Mouse (Mus musculus) left cerebral cortex, postnatal 36 days (tissue): ENCODE data around the gene Pomgnt1. TPM values are rescaled to one million over a fixed set of nuclear protein-coding genes. Genes with fewer than 3 reads are reported as not detected.
A peak's percentile ranks its signal among the peaks of the same experiment; 100 is the strongest.

ENCODE experiments used
- DNase-seq, 2 experiments: peaks; one replicate each; pipeline ENCODE4 v3.0.0; 2021 to 2022; ENCODE audit warnings: low spot score in 2 of 2, mixed read lengths in 1 of 2
- intact Hi-C: fragments of 180-260 bp; cut with DNase I; formaldehyde crosslinking; loops from one replicate; pipeline ENCODE4 v1.15.1; 2025
- total RNA-seq, 2 experiments: library from RNA; stranded (reverse); gene quantifications; 2 replicates each; pipeline ENCODE4 v1.2.3; 2021

Pomgnt1 gene
- total RNA-seq, 2 experiments from 2014 or later = 80.5 to 84.2 TPM

DNA sequence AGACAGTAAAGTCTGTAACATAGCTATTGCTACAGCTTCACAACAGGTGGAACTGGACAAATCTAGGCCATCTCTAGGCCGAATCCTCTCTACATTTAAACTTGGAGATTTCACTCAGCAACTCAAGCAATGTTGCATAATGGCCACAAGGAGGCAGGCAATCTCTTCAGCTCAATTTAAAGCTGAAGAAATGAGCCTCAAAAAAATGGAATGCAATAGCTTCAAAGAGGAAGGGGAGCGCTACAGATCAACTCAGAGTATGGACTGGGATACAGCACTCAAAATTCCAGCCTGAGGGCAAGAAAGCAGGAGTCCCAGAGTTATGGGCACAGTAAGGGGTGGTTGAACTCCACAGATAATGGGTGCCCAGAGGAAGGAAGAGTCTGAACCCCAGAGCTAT is 11.3 kb downstream of the Pomgnt1 start:
- DNase-seq = no peak
- intact Hi-C loops = no loop called here

DNA sequence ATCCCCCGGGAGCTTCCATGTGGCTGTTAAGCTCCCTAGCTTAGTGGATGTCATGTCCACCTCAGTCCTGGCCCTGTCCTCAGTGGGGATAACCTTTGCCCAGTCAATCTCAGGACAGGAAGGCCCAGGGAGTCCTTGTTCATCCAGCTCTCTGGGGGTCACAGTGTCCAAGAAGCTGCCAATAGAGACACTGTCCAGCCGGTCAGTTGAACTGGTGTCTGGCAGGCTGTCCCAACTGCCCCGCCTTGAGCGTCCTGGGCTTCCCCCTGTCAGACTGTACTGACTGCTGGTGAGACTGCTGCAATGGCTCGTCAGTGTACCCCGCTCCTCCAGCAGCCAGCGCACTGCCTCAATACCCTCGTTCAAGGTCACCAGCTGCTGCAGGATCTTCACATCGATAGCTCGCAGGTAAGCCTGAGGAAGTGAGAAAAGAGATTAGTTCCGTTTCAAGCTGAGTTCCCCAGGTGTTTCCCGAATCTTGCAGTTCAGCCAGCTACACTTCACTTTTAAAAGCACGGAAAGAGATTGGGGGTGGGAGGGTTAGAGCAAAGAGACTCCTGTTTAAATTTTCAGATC is 13.9 kb downstream of the Pomgnt1 start:
- intact Hi-C loops = no loop called here
- DNase-seq = no peak

DNA sequence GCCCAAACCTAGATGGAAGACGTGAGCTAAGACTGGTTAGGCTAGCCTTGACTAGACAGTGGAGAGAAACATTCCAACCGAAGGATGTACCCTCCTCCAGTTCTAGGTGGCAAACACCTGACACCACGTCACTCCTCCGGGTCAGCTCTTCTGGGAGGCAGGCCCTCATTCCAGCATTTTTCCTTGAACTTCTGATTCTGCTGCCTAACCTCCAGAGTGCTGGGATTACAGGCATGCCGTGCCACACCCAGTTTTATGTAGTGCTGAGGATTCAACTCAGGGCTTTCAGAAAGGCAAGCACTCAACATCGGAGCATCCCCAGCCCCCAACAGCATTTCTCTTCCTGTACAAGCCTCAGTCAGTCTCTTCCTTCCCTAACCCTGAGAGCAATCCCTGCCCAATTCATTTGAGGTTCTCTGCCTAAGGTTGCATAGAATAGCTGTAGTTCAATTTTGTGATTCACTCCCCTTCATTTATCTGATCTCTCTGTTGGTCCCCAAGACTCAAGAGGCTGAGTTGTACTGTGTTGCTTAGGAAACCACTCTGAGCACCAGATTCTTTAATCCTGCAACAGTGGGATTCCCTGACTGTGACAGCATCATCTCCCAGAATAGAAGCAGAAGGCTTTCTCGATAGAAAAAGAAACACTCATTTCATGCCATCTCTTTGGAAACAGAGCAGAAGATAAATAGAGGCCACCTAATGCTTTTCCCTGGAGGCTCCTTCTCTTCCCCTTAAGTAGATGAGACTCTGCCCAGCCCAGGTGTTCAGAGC is 17.3 kb downstream of the Pomgnt1 start:
- intact Hi-C loops = no loop called here
- DNase-seq = no peak

DNA sequence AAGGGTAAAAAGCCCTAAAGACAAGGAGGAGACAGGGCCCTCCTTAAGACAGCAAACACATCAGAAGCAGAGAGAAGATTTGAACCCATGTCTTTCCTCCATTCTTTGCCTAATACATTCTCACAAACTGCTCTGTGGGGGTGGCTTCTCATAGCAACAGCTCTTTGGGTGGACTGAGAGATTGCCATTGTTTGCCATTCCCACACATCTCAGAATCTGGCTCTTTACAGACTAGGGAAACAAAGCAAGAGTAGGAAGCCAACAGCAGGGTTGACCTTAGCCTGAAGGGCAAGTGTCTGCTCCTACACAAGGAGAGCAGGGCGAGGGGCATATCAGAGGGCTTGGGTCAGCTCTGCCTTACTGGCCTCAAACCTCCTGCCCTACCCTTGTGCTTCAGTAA is 18.1 kb downstream of the Pomgnt1 start:
- no peak for DNase-seq
- intact Hi-C loops = no loop called here

DNA sequence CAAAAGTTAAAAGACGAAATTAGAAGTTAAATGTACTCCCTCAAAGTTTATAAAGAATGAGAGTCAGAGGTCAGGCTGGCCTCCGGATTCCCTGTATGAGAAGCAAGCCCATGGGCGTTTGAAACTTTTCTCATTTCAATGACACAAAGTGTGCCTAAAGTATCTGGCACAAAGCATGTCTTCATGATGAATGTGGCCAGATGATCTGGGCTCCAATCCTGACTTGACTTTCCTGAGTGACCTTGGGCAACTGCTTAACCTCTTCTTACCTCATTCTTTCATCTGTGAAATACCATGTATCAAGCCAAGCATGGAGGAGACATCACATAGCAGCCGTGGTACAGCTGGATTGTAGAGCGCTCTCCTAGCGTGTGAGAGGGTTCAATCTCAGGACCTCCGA is 18.6 kb downstream of the Pomgnt1 start:
- intact Hi-C loops = no loop called here
- no peak for DNase-seq

DNA sequence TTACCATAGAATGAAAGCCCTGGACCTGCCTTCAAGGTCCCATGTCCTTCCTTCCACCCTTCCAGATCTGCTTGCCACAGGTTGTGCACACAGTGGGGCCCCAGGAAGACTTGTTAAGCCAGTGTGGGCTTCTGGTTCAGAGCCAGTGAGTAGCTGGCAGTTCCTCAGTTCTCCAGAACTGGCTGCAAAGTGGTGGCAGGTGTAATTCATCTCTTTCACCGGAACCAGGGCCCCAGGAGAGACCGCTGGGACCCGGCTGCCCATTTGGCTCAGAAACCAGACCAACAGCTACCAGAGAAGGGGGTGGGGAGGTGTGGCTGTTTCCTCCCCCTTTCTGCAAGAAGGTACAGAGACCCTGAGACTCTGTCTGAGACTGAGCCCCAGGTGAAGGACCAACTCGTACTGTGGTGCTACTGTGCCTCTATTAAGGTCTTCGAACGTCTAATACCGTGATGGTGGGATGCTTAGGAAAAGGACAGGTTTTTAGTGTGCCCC is 19.7 kb downstream of the Pomgnt1 start:
- DNase-seq = no peak
- intact Hi-C loops = no loop called here

DNA sequence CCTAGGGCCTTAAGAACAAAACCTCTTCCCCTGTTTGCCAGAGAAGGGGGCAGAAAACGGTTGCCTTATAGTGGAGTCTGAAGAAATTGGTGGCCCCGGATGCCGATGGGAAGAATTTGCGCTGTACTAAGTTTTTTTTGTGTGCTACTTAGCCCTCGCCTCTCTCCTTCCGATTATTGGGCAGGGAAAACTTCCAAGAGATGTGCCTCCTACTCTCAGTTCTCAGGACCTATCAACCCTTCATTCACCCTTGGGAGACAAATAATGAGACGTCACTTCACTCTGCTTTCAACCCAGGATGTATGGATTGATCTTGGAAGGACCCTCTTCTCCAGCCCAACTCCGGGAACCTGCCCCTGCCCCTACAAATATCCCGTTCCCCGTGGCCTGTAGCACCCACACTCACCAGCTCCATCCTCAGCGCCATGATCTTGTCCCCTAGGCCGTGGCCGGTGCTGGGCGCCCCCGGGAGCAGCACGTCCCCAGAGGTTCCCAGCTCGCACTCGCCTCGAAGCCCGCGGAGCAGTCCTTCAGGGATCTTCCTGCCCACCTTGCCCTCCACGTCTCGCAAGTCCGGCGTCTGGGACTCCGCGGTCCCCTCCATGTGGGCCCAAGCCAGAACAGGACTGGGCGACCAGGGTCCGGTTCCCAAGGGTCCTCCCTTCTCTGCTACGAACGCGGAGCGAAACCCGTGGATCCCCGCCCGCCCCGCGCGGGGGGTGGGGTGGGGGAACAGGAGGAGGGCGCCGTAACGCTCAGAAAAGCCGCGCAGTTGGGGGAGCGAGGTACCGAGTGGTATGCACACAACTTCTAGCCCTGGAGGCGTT is 20.5 kb downstream of the Pomgnt1 start:
- intact Hi-C loops = no loop called here
- DNase-seq = peak; percentile 72 to 79

DNA sequence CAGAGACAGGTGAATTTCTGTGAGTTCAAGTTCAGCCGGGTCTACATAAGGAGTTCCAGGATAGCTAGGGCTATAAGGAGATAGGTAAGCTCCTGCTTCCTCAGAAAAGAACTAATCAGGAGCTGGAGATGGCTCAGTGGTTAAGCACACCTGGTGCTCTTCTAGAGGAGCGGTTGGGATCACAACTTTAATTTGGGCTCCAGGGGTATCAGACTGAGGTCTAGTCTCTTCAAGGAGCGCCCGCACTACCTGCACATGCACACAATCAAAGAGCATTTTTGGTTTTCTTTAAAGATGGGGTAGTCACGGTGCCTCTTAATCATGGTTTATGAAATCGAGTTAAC is 26.1 kb downstream of the Pomgnt1 start:
- no peak for DNase-seq
- intact Hi-C loops = no loop called here

DNA sequence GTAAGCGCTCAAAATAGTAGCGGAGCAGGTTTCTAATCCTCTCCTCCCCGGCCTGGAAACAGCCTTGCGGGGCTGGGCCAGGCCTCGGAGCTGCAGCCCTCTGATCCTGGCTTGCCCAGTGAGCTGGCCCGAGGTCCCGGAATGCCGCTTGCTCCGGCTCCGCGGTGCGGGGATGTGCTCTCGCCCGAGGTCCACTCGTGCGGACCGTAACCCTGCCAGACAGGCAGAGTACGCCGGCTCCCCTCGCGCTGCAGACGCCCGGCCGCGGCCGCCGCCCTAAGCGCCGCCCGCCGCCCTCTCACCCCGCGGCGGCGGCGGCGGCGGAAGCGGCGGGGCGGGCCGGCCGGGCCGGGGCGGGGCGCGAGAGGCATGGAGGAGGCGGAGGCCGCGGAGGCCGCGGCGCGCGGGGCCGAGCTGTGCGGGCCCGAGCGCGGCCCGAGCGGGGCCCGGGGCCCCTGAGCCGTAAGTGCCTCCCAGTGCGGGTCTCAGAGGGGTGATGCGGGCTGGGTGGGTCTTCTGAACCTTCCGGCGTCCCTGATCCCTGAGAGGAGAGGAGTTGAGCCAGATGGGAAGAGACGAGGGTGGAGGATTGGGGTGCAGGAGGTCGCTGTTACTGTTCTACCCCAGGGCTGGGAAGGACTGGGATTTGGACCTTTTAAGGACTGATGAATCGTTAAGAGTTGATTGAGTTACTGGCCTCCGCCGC is 26.7 kb downstream of the Pomgnt1 start:
- peak; percentile 56 to 73 for DNase-seq
- intact Hi-C loops = no loop called here

DNA sequence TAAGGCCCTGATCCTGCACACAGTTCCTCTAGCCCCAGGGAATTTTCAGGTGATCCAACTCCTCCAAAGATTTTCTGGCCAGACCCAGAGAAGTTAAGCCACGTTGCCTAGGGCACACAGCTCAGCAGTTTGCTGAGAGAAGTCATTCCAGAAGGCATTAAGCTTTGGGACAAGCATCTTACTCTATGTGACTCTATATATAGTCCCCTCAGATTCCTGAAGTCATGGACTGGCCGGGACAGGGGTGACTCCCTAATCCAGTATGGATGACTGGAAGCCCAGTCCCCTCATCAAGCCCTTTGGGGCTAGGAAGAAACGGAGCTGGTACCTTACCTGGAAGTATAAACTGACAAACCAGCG is 27.2 kb downstream of the Pomgnt1 start:
- intact Hi-C loops = no loop called here
- no peak for DNase-seq

DNA sequence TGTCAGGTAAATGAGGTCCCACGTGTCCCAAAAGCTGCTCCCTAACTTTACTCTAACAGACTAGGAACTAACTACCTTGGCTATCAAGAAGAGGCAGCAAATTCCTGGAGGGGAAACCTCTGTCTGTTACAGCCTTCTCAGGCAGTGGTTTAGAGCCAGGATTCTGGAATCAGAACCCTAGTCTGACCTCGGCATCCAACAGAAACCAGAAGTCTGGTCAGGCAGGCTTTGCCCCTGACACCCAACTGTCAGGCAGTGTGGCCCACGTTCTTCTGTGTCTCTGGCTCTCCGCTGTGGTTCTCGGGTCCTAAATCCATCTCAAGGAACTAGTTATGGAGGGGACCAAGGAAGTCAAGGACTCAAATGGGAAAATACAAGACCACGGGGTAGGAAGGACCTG is 27.6 kb downstream of the Pomgnt1 start, which contains the start of gene Lurap1:
TSS of gene Lurap1 (minus strand) at position 101 of the 400 bp plus-strand sequence.
- intact Hi-C loops = no loop called here

DNA sequence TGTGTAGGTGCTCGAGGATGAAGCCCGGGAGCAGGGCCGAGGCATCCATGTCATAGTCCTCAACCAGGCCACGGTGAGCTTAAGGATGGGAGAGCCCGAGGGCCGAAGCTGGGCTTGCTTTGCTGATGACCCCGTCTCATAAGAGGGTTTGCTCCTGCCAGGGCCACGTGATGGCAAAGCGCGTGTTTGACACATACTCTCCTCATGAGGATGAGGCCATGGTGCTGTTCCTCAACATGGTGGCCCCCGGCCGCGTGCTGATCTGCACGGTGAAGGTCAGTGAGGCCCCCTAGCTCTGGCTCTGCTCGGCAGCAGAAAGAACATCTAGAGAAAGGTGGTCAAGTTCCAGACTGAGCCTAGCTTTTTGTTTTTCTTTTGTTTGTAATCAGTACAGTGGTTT is 29.1 kb downstream of the Pomgnt1 start:
- intact Hi-C loops = no loop called here
- DNase-seq = no peak

More for the DNA sequence above, 27.6 kb downstream of the Pomgnt1 start, which contains the start of gene Lurap1:
- DNase-seq = no peak

DNA sequence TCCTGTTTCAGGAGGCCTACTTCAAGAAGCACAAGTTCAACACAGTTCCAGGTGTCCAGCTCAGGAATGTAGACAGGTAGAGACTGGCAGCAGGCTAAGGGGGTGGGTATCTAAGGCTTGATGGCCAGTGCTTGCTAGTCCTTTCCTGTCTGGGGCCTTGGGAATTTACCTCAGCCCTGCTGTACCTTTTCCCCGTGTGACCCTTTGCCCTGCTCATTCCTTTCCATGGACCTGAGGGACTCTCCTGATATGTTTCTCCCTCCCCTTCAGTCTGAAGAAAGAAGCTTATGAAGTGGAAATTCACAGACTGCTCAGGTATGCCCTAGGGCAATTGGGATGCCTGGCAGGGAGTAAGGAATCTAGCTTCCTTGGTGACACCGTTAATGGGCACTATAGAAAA is 34.2 kb downstream of the Pomgnt1 start:
- intact Hi-C loops = no loop called here
- DNase-seq = no peak

DNA sequence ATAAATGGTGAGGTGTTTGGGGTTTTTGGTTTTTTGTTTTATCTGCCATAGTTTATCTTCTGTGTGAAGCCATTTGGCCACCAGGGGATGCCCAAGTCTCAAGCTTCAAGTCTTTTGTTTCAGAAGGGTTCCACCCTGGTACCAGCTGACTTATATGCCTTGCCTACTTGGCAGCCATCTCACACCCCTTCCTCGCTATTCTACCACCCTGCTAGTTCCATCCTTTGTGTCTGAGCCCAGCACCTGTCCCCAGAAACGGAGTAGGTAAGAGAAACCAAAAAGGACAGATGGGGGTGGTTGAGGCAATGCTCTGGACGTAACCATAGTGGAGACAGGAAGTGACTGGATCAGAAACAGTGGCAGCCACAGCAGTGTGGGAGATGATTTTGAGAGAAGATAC is 36.3 kb downstream of the Pomgnt1 start:
- intact Hi-C loops = loop anchor here (5.0 to 10.0 kb wide), 2 partner anchors 395 to 437 kb away; partner anchors contain the start of genes Ccdc17, Gpbp1l1 and Tmem69
- peak; percentile 50 to 57 for DNase-seq

DNA sequence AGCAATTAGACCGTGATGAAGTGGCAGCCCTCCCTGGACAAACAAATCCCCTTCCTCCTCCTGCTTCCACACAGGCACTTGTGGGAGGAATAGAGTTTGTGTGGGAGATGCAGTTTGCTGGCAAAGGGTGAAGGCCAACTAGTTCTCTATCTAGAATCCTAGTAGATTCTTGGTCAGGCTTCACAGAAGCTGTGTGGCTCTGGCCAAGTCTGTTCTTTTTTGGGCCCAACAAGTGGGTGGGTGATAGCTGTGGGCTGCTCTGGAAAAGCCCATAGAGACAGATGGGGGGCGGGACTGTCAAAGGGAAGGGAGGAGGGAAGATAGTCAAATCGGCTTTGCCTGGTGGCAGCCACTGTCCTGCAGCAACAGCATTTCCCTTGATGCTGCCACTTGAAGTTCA is 37.1 kb downstream of the Pomgnt1 start:
- intact Hi-C loops = loop anchor here (5.0 to 10.0 kb wide), 2 partner anchors 394 to 437 kb away; partner anchors contain the start of genes Ccdc17, Gpbp1l1 and Tmem69
- peak; percentile 81 to 88 for DNase-seq

DNA sequence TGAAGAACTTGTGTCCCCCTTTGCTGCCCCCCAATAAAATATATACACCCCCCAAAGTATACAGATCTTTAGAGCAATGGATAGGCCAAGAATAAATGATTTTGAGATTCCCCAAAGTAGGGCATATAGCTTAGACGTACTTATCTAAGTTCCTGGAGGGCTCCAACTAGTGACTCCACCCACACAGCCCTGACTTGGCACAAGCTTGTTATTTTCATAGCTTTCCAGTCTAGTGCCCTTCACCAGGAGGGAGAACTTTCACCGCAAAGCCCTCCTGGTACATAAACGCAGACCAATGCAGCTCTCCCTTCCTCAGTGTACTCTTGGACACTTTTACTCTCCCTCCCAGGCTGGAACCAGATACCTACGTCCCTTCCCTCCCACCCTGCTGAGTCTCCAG is 38.5 kb downstream of the Pomgnt1 start:
- DNase-seq = no peak
- intact Hi-C loops = loop anchor here (5.0 to 10.0 kb wide), 2 partner anchors 393 to 435 kb away; partner anchors contain the start of genes Ccdc17, Gpbp1l1 and Tmem69

DNA sequence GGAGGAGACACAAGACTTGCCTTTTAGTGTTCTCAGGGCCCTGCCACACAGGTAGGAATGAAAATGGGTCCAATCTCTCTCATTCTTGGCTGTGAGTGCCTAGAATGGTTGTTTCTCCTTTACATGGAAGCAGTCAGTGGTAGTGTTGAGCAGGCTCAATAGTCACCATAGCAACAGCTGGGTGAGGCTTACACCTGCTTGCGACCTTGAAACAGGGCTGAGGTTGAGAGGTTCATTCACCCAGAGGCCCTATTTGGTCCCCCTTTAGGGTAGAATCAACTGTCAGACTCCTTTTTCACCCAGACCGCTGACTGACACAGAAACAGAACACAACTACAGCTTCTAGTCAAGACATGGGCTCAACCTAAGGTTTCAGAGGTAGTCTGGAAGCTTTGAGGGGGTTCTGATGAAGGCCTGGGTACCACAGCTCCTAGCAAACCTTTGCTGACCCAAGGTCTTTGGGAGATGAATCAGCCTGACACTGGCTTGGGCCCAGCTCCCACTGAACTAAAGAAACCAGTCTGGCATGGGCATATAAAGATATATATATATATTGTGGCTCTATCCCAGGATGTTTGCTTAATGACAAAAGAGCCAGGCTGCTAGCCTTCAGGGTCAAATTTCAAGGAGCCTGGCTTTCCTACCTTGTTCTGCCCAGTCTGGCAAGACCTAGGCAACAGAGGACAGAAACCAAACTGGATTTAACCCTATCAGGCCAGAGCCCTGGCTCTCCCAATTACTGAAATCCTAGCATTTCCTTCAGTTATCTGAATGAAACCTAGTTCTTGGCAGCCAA is 41.3 kb downstream of the Pomgnt1 start:
- DNase-seq = no peak
- intact Hi-C loops = loop anchor here (5.0 to 10.0 kb wide), 2 partner anchors 390 to 432 kb away; partner anchors contain the start of genes Ccdc17, Gpbp1l1 and Tmem69

DNA sequence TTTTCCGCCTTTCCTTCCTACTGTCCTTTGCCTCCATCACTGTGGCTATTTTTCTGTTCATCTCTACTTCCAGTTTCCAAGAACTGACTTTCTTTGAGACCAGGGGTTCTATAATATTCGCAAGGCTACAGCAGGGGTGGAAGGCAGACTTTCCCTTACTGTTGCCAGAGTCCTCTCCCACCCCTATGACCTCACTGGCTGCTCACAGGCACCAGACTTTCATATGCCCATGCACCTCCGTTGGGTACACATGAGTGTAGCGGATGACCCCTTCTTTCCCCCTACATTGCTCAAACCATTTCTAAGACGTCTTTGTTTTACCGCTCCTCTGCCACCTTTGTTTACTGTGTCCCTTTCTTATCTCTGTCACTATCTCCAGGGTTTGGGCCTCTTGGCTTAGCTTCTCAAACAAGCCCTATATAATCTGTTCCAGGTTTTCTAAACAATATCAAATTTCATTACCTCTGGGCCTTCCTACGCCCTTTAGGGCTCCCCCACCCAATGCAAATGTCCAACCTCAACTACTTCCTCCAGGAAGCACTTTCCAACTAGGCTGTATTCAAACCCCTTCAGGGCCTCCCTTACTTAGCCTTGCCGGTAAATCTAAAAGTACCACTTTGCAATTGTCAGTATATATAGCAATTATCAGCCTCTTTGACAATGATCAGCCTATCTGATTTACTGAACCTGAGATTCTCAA is 42.2 kb downstream of the Pomgnt1 start:
- intact Hi-C loops = loop anchor here (10.0 kb wide), 1 partner anchor 389 kb away; the partner anchor contains the start of genes Gpbp1l1 and Tmem69
- DNase-seq = no peak
